Mouse (Mus musculus) induced T-regulatory cell, adult 2 months (primary cell): ENCODE measurements at regions not wholly inside any gene's neighbourhood (a gene's known extent, or its start where the extent isn't known, plus 50 kb on each side); places are given as distances from the start of the nearest gene placed in this dataset.

Source experiments
- DNase-seq: peaks from one replicate; pipeline ENCODE4 v3.0.0-alpha.2; 2012; ENCODE audit warnings: low read depth

- no peak for DNase-seq
These were observed 73.6 kb upstream of the Slc45a1 start for GRCm38 (mm10) chr4:150725443-150726135.

DNA sequence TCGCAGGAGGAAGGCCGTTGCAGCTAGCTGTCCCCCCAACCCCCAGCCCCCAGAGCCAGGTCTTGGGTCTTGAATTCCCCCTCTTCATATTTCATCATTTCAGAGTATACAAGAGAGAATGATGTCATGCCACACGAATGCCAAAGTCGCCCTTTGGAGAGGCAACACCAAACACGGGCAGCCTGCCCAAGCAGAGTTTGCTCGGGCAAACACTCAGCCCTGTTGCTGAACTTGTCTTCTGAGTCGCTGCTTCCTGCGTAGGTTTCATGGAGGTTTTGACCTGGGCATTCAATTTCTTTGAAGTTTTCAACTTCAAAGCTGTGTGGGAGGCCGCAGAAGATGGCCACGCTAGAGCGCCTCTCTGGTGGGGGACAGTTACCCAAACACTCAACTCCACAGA lies 72.8 kb upstream of the Slc45a1 start:
- no peak for DNase-seq

DNA sequence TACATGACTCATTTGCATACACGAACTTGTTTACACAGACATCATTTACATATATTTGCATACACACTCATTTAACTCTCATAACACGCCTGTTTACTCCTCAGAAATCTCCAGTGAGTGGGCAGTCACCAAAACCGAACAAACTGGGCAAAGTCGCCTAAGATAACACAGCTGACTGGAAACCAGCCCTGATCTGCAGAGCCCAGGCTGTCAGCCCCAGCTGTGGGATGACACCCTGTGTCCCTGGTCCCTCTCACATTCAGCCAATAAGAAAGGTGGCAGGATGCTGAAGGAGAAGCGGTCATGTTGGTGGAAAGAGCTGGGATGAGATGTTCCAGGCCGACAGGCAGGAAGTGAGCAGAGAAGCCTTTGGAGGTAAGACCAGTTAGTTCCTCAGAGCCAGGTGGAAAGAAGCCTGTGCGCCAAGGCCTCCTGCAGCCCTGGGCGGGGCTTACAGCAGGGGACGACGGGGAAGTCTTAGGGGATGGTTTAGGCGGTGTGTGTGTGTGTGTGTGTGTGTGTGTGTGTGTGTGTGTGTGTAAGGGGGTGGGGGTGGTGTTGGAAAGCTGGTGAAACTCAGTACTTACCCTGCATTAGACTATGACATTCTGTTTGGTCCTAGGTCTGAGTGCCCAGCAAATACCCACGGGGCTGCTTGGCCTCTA lies 69.8 kb upstream of the Slc45a1 start:
- DNase-seq: no peak

DNA sequence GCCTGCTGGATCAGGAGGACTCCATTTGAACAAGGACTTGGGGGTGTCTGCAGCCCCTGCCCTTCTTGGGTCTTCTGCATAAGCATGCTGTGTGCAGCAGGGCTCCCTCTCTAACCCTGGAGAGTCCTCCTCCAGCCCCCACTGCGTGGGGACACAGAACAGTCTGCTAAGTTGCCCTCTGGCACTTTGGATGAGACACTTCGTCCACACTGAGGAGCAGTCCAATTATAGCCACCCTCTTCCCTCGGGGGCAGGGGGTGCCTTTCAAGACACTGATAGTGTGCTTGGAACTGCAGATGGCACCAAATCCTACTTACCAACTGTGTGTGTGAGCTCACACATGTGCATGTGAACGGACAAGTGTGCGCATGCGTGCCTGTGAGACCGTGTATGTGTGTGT lies 65.9 kb upstream of the Slc45a1 start:
- no peak for DNase-seq

- DNase-seq: no peak
These were observed 63.1 kb upstream of the Slc45a1 start for GRCm38 (mm10) chr4:150715051-150715450.

- DNase-seq: no peak
These were observed 61.3 kb upstream of the Slc45a1 start for GRCm38 (mm10) chr4:150713291-150713690.

- DNase-seq: no peak
These were observed 60.9 kb upstream of the Slc45a1 start for GRCm38 (mm10) chr4:150712856-150713255.

GRCm38 (mm10) chr4:150711646-150712045 lies 59.7 kb upstream of the Slc45a1 start:
- DNase-seq: no peak

DNA sequence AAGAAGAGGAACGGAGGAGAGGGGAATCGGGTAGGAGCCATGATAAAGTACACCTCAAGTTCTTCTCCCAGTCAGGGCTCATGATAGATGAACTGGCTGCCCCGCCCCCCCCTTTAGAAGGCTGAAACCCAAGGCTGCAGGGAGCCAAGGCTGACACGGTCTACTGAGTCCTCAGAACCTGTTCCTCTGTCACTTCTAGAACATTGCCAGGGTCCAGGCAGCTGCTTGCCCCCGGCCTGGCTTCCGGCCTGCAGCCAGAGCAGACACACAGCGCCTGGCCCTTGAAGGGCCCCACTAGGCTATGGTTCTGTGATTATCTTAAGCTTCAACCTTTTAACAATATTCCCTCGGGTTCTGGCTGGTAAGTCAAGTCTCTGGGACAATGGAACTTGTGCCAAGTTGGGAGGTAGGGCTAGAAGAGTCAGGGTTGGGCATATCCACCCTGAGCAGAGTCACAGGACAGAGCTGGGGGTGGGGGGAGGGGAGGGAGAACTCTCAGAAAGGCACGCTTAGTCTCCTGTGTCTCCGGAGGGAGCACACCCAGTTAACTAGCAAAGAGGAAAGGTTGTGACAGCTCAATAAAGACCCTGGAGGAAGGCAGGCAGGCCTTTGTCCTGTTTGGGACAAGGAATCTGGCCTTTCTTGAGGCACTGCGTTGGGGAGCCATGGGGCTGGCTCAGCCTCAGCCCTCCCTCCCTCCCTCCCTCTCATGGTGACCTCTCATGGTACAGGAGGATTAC lies 57.6 kb upstream of the Slc45a1 start:
- no peak for DNase-seq

DNA sequence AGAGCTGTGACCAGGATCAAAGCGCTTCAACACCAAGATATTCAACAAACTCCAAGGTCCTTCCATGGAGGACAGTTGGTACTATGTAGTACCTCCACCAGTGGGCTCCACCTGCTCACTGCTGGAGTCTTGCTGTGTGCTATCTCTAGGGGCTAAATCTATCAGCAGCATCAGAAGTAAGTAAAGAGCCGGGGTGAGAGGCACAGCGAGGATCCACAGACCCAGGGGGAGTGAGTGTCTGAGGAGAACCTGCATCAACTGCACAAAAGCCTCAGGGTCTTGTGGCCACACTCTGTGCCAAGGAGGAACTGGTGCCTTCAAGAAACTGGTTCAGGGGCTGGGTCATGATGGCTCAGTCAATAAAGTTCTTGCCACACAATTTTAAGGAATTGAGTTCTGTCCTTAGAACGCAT lies 56.6 kb upstream of the Slc45a1 start:
- peak; percentile 48 for DNase-seq

DNA sequence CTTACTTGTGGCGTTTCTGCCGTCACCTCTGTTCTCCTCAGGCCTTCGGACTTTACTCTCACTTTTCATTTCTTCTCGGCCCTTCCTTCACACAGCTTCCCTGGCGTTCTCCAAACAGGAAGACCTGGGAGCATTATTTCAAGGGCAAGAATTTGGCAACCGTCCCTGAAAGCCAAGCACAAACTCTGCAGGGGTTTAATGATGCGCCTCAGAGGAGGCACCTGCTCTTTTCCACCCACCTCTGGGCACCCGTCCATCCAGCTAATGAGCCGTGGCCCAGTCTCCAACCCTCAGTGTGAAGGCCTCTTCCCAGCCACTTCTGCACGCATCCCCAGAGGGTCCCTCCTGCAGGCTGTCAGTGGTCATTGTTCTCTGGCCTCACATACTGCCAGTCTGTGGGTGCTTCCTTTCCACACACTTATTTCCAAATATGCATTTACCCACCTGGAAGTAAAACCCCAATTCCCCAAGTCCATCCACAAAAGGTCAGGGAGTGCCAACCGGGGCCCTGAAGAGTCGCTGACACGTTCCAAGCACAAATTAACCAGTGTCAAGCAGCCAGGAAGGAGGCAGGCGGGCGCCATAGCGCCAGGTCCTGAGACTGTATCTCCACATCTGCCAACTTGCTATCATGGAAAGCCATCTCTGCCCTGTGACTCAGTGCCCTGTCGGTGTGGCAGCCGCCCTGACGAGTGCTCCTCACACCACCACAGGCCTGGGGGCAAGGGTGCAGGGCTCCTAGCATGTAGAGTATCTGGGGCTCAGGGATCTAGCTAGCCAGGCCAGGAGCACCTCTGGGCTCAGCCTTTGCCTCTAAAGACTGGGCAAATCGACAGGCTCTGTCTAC lies 56.0 kb upstream of the Slc45a1 start:
- DNase-seq: no peak

GRCm38 (mm10) chr4:150706793-150707724 lies 55.1 kb upstream of the Slc45a1 start:
- no peak for DNase-seq

GRCm38 (mm10) chr4:150706291-150706690 lies 54.3 kb upstream of the Slc45a1 start:
- no peak for DNase-seq

GRCm38 (mm10) chr4:150703266-150703665 lies 51.3 kb upstream of the Slc45a1 start:
- DNase-seq: no peak
